Mouse (Mus musculus): ENCODE results near the gene Sec11a.

DNA sequence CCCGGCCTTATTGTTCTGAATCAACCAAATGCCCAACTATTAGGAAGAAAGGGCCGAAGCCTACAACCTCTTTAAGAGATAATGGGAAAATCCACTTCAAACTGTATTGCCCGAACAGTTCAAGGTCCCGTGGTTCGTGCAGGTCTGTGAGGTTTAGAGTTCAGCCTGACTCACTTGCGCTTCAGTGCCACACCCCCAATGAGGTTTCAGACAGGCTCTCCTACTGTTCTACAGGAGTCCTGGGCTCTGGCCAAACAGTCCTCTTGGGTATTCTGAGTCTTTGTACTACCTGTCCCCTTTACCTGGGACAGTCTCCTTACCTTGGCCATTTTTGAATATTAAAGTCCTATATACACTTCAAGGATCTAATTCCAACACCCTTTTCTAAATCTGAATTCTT is 42.7 kb upstream of the Sec11a start:
- TF ChIP-seq CTCF (IDR thresholded peaks at IDR 0.05; ENCODE audit: control insufficient read depth, insufficient read depth, insufficient read length) (no peak), USF1 (IDR thresholded peaks at IDR 0.05; ENCODE audit: low read depth) (no peak), CEBPB (IDR thresholded peaks at IDR 0.05; ENCODE audit: low read depth) (no peak), MYOD1 (IDR thresholded peaks at IDR 0.05; ENCODE audit: control insufficient read depth, insufficient read length, low read depth) (no peak), MAX (IDR thresholded peaks at IDR 0.05) (no peak), MYOG (IDR thresholded peaks at IDR 0.05; ENCODE audit: control insufficient read depth, extremely low read depth, insufficient read length) (no peak)

Data from C2C12 (cell line).